Mouse (Mus musculus) neural tube, embryonic 13.5 days (tissue): ENCODE measurements around the gene Prpsap2. TPM values are rescaled to one million over a fixed set of nuclear protein-coding genes. Genes with fewer than 3 reads are reported as not detected.

Source experiments
- ATAC-seq: fragments of 200-750 bp; cut with Nextera tagmentation; 2 replicates; pipeline ENCODE4 v1.8.0; 2017; ENCODE audit warnings: low read depth, mild to moderate bottlenecking, moderate TSS enrichment, moderate library complexity
- H3K27ac ChIP-seq: fragments of 300-500 bp; sonication (generic); replicated peaks from 2 replicates; pipeline ENCODE4 v1.5.1; 2015; ENCODE audit warnings: moderate library complexity, mild to moderate bottlenecking, inconsistent platforms
- H3K27me3 ChIP-seq: fragments of 300-500 bp; sonication (generic); 2 replicates; pipeline ENCODE4 v1.6.1; 2015; ENCODE audit warnings: mild to moderate bottlenecking, inconsistent platforms
- H3K36me3 ChIP-seq: fragments of 300-500 bp; sonication (generic); 2 replicates; pipeline ENCODE4 v1.6.1; 2015; ENCODE audit warnings: mild to moderate bottlenecking, inconsistent platforms
- H3K4me1 ChIP-seq: fragments of 300-500 bp; sonication (generic); replicated peaks from 2 replicates; pipeline ENCODE4 v1.6.1; 2015; ENCODE audit warnings: inconsistent platforms
- H3K4me2 ChIP-seq: fragments of 300-500 bp; sonication (generic); 2 replicates; pipeline ENCODE4 v1.6.1; 2015; ENCODE audit warnings: inconsistent platforms, mild to moderate bottlenecking, moderate library complexity
- H3K4me3 ChIP-seq: fragments of 300-500 bp; sonication (generic); 2 replicates; pipeline ENCODE4 v1.5.1; 2015; ENCODE audit warnings: mild to moderate bottlenecking, inconsistent platforms
- H3K9ac ChIP-seq: fragments of 300-500 bp; sonication (generic); 2 replicates; pipeline ENCODE4 v1.6.1; 2015; ENCODE audit warnings: moderate library complexity, mild to moderate bottlenecking, inconsistent platforms
- H3K9me3 ChIP-seq: fragments of 300-500 bp; sonication (generic); 2 replicates; pipeline ENCODE4 v1.6.1; 2016; ENCODE audit warnings: inconsistent platforms
- WGBS: fragments of 180-500 bp; shearing (Covaris S2); methylation state at CpG from one replicate; pipeline ENCODE4 v1.1.7; 2015; 5-methylcytosine and 5-hydroxymethylcytosine counted together
- polyA plus RNA-seq: library from polyadenylated mRNA; unstranded; fragments of >200 nt; fragmentation: Nextera tagmentation; extraction: Ambion mirVana; gene quantifications from 2 replicates; pipeline ENCODE4 v1.2.1, GENCODE M21; 2015

Gene Prpsap2
- polyA plus RNA-seq, 1 experiment from 2014 or later: 51.8 TPM

- no peak overlapping the region for H3K4me3 ChIP-seq
- WGBS: 73% methylated on average over 3 of the region's 3 CpGs
- H3K36me3 ChIP-seq: peaks cover 83% of the 10 kb centered on the region
- no peaks in the 10 kb centered on the region for H3K4me1 ChIP-seq
- H3K9me3 ChIP-seq: no peaks in the 10 kb centered on the region
- H3K9ac ChIP-seq: no peak overlapping the region
- H3K27ac ChIP-seq: no peak overlapping the region
- H3K4me2 ChIP-seq: no peak overlapping the region
- ATAC-seq: no peak
- H3K27me3 ChIP-seq: no peaks in the 10 kb centered on the region
Measured at GRCm38 (mm10) chr11:61744460-61744859, 17.4 kb downstream of the Prpsap2 start.

- WGBS: 73% methylated on average over 3 of the region's 3 CpGs
- Histone ChIP-seq H3K27ac (no peak overlapping the region), H3K4me2 (no peak overlapping the region), H3K9ac (no peak overlapping the region), H3K4me3 (no peak overlapping the region), H3K27me3 (no peaks in the 10 kb centered on the region), H3K36me3 (peaks cover 83% of the 10 kb centered on the region), H3K4me1 (no peaks in the 10 kb centered on the region), H3K9me3 (no peaks in the 10 kb centered on the region)
- no peak for ATAC-seq
Measured at GRCm38 (mm10) chr11:61743768-61744167, 18.1 kb downstream of the Prpsap2 start.

GRCm38 (mm10) chr11:61740500-61740899, 21.4 kb downstream of the Prpsap2 start:
- peaks cover 95% of the 10 kb centered on the region for H3K36me3 ChIP-seq
- 92% methylated on average over 1 of the region's 1 CpGs for WGBS

GRCm38 (mm10) chr11:61737290-61737689, 24.6 kb downstream of the Prpsap2 start:
- Histone ChIP-seq H3K27me3 (no peaks in the 10 kb centered on the region), H3K9ac (no peak overlapping the region), H3K4me1 (no peaks in the 10 kb centered on the region), H3K4me3 (no peak overlapping the region), H3K4me2 (no peak overlapping the region), H3K27ac (no peak overlapping the region), H3K36me3 (peaks cover 96% of the 10 kb centered on the region), H3K9me3 (no peaks in the 10 kb centered on the region)
- 94% methylated on average over 1 of the region's 1 CpGs for WGBS
- no peak for ATAC-seq

More at GRCm38 (mm10) chr11:61740500-61740899, 21.4 kb downstream of the Prpsap2 start:
- no peak for ATAC-seq
- Histone ChIP-seq H3K9me3 (no peaks in the 10 kb centered on the region), H3K4me3 (no peak overlapping the region), H3K27me3 (no peaks in the 10 kb centered on the region), H3K4me1 (no peaks in the 10 kb centered on the region), H3K9ac (no peak overlapping the region), H3K4me2 (no peak overlapping the region), H3K27ac (no peak overlapping the region)

- peaks cover 94% of the 10 kb centered on the region for H3K36me3 ChIP-seq
Measured at GRCm38 (mm10) chr11:61732672-61733071, 29.2 kb downstream of the Prpsap2 start.

GRCm38 (mm10) chr11:61728037-61728436, 33.9 kb downstream of the Prpsap2 start:
- WGBS: 77% methylated on average over 2 of the region's 2 CpGs
- H3K9me3 ChIP-seq: no peaks in the 10 kb centered on the region
- no peak overlapping the region for H3K4me2 ChIP-seq
- no peaks in the 10 kb centered on the region for H3K27me3 ChIP-seq
- peaks cover 66% of the 10 kb centered on the region for H3K36me3 ChIP-seq
- H3K9ac ChIP-seq: no peak overlapping the region
- H3K4me3 ChIP-seq: no peak overlapping the region
- H3K4me1 ChIP-seq: no peaks in the 10 kb centered on the region
- no peak overlapping the region for H3K27ac ChIP-seq
- ATAC-seq: no peak

More at GRCm38 (mm10) chr11:61732672-61733071, 29.2 kb downstream of the Prpsap2 start:
- Histone ChIP-seq H3K27ac (no peak overlapping the region), H3K27me3 (no peaks in the 10 kb centered on the region), H3K4me2 (no peak overlapping the region), H3K4me3 (no peak overlapping the region), H3K9ac (no peak overlapping the region), H3K4me1 (no peaks in the 10 kb centered on the region), H3K9me3 (no peaks in the 10 kb centered on the region)
- ATAC-seq: no peak
- WGBS: 90% methylated on average over 7 of the region's 7 CpGs

GRCm38 (mm10) chr11:61722077-61722476, 39.8 kb downstream of the Prpsap2 start:
- ATAC-seq: no peak
- H3K36me3 ChIP-seq: peaks cover 10% of the 10 kb centered on the region
- H3K4me3 ChIP-seq: no peak overlapping the region
- peaks cover 9% of the 10 kb centered on the region; the same call in 1 of the 2 replicates for H3K4me1 ChIP-seq
- 65% methylated on average over 5 of the region's 5 CpGs for WGBS
- no peaks in the 10 kb centered on the region for H3K9me3 ChIP-seq
- no peaks in the 10 kb centered on the region for H3K27me3 ChIP-seq
- no peak overlapping the region for H3K9ac ChIP-seq
- H3K4me2 ChIP-seq: no peak overlapping the region
- H3K27ac ChIP-seq: no peak overlapping the region

DNA sequence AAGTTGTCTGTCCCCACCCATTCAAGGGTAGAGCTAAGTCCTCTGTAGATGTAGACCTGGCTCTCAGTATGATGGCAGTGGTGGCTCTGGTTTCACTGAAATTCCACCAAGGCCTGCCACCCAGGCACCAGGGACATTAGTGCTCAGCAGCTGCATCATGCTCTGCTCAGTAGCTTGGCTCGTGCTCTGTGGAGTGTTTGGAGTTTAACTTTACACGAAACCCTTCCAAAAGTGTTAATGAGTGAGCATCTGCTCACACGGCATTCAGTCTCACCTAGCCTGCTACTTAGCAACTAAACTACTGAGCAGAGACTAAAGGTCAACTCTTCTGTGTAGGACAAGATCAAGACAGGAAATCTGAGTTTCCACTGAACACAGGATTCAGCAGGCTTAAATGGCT, 41.3 kb downstream of the Prpsap2 start, which contains the start of gene Slc5a10:
TSS of gene Slc5a10 (minus strand) at position 191 of the 400 bp plus-strand sequence.
- H3K36me3 ChIP-seq: no peaks in the 10 kb centered on the region; the same call in 1 of the 2 replicates
- H3K4me1 ChIP-seq: peaks cover 9% of the 10 kb centered on the region; the same call in 1 of the 2 replicates
- 88% methylated on average over 3 of the region's 3 CpGs for whole genome bisulfite sequencing

GRCm38 (mm10) chr11:61719826-61720225, 42.1 kb downstream of the Prpsap2 start:
- Histone ChIP-seq H3K9ac (no peak overlapping the region), H3K36me3 (no peaks in the 10 kb centered on the region), H3K27ac (no peak overlapping the region), H3K4me3 (no peak overlapping the region), H3K4me2 (no peak overlapping the region), H3K4me1 (peaks cover 15% of the 10 kb centered on the region), H3K9me3 (no peaks in the 10 kb centered on the region), H3K27me3 (no peaks in the 10 kb centered on the region)
- WGBS: 50% methylated on average over 8 of the region's 8 CpGs
- ATAC-seq: no peak

More for the DNA sequence above, 41.3 kb downstream of the Prpsap2 start, which contains the start of gene Slc5a10:
- H3K4me3 ChIP-seq: no peak within 1 kb of the TSS
- no peak for ATAC-seq
- no peaks in the 10 kb centered on the region for H3K27me3 ChIP-seq
- no peaks in the 10 kb centered on the region for H3K9me3 ChIP-seq
- no peak within 1 kb of the TSS for H3K4me2 ChIP-seq
- no peak within 1 kb of the TSS for H3K9ac ChIP-seq
- no peak within 1 kb of the TSS for H3K27ac ChIP-seq

- Histone ChIP-seq H3K9me3 (no peaks in the 10 kb centered on the region), H3K4me3 (no peak overlapping the region), H3K4me2 (no peak overlapping the region), H3K27ac (no peak overlapping the region), H3K36me3 (no peaks in the 10 kb centered on the region), H3K27me3 (no peaks in the 10 kb centered on the region), H3K9ac (no peak overlapping the region), H3K4me1 (peaks cover 17% of the 10 kb centered on the region)
- ATAC-seq: no peak
- 36% methylated on average over 3 of the region's 3 CpGs for WGBS
Measured at GRCm38 (mm10) chr11:61719387-61719786, 42.5 kb downstream of the Prpsap2 start.

GRCm38 (mm10) chr11:61717990-61718389, 43.9 kb downstream of the Prpsap2 start:
- no peaks in the 10 kb centered on the region for H3K36me3 ChIP-seq
- no peak for ATAC-seq
- WGBS: 75% methylated on average over 5 of the region's 5 CpGs

GRCm38 (mm10) chr11:61715130-61715529, 46.8 kb downstream of the Prpsap2 start:
- Histone ChIP-seq H3K9ac (peak overlapping the region; percentile 32; the same call in 1 of the 2 replicates), H3K4me3 (no peak overlapping the region), H3K36me3 (no peaks in the 10 kb centered on the region), H3K4me2 (no peak overlapping the region), H3K27me3 (no peaks in the 10 kb centered on the region), H3K27ac (no peak overlapping the region), H3K9me3 (no peaks in the 10 kb centered on the region), H3K4me1 (peaks cover 17% of the 10 kb centered on the region)
- 61% methylated on average over 6 of the region's 6 CpGs for WGBS
- peak; percentile 48; the same call in 1 of the 2 replicates for ATAC-seq

More at GRCm38 (mm10) chr11:61717990-61718389, 43.9 kb downstream of the Prpsap2 start:
- H3K4me3 ChIP-seq: no peak overlapping the region
- H3K9me3 ChIP-seq: no peaks in the 10 kb centered on the region
- H3K27ac ChIP-seq: no peak overlapping the region
- peaks cover 17% of the 10 kb centered on the region for H3K4me1 ChIP-seq
- H3K9ac ChIP-seq: no peak overlapping the region
- no peaks in the 10 kb centered on the region for H3K27me3 ChIP-seq
- no peak overlapping the region for H3K4me2 ChIP-seq
